Mouse (Mus musculus): ENCODE measurements around the gene Krt17.

DNA sequence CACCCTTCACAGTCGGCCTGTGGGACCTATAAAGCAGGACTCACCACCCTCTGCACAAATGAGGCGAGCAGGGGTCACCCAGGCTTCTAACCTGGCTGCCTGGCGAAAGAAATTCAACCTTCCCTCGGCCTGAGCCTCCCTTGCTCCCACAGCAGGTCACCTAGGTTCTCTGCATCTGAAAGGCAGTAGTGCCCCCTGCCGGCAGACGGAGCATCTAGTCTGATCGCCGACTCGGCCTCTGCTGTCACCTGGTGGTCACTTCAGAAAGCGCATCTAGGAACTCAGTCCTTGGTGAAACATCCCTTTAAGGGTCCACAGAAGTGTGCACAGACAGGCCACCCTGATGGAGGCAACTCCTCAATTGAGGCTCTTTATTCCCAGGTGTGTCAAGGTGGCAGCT lies 34.5 kb upstream of the Krt17 start:
- TF ChIP-seq CTCF (IDR thresholded peaks at IDR 0.05; ENCODE audit: borderline replicate concordance, insufficient read depth, low read depth, low read length) (peak; percentile 99), POLR2A (IDR thresholded peaks at IDR 0.05; ENCODE audit: borderline replicate concordance, insufficient read depth, low read length) (no peak)

Data from cerebellum, adult 2 months (tissue).